Mouse (Mus musculus) neural tube, embryonic 12.5 days (tissue): ENCODE results near the gene E330017A01Rik. TPM values are rescaled to one million over a fixed set of nuclear protein-coding genes. Genes with fewer than 3 reads are reported as not detected.

ENCODE experiments used
- ATAC-seq: fragments of 200-750 bp; cut with Nextera tagmentation; 2 replicates; pipeline ENCODE4 v1.8.0; 2017; ENCODE audit warnings: low read depth, mild to moderate bottlenecking, moderate TSS enrichment, moderate library complexity; ENCODE audit not compliant: low FRiP score
- H3K27ac ChIP-seq: fragments of 300-500 bp; sonication (generic); 2 replicates; pipeline ENCODE4 v1.5.1; 2016
- H3K27me3 ChIP-seq: fragments of 300-500 bp; sonication (generic); replicated peaks from 2 replicates; pipeline ENCODE4 v1.6.1; 2016; ENCODE audit warnings: mild to moderate bottlenecking
- H3K36me3 ChIP-seq: fragments of 300-500 bp; sonication (generic); 2 replicates; pipeline ENCODE4 v1.6.1; 2016; ENCODE audit warnings: mild to moderate bottlenecking
- H3K4me1 ChIP-seq: fragments of 300-500 bp; sonication (generic); 2 replicates; pipeline ENCODE4 v1.6.1; 2016
- H3K4me2 ChIP-seq: fragments of 300-500 bp; sonication (generic); replicated peaks from 2 replicates; pipeline ENCODE4 v1.6.1; 2016; ENCODE audit warnings: mild to moderate bottlenecking
- H3K4me3 ChIP-seq: fragments of 300-500 bp; sonication (generic); 2 replicates; pipeline ENCODE4 v1.5.1; 2016
- H3K9ac ChIP-seq: fragments of 300-500 bp; sonication (generic); 2 replicates; pipeline ENCODE4 v1.6.1; 2016; ENCODE audit warnings: mild to moderate bottlenecking
- H3K9me3 ChIP-seq: fragments of 300-500 bp; sonication (generic); 2 replicates; pipeline ENCODE4 v1.6.1; 2016; ENCODE audit warnings: mild to moderate bottlenecking
- WGBS: fragments of 180-500 bp; shearing (Covaris S2); methylation state at CpG from one replicate; pipeline ENCODE4 v1.1.7; 2016; 5-methylcytosine and 5-hydroxymethylcytosine counted together
- polyA plus RNA-seq: library from polyadenylated mRNA; unstranded; fragments of >200 nt; fragmentation: Nextera tagmentation; extraction: Ambion mirVana; gene quantifications from 2 replicates; pipeline ENCODE4 v1.2.1, GENCODE M21; 2016

E330017A01Rik gene
- polyA plus RNA-seq, 1 experiment from 2014 or later = 0.18 TPM

DNA sequence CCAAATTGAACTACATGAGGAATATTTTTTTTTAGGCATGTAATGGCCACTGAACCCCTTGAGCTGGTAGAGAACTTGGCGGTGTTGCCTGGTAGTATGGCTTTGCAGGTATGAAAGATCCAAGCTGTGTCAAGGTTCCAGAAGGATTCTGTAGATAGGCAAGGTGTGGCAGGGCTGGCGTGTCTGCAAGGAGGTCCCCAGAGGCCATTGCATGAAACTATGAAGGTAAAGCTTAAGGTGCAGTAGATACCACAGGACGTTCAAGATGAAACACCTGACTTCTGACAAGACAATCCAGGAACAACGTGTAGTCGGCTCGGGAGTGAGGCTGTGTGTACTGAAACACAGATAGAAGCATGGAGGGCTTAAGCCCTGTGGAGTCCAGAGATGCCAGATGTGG, 20.1 kb upstream of the E330017A01Rik start:
- no peak overlapping the region for H3K9ac ChIP-seq
- WGBS = 87% methylated on average over 6 of the region's 6 CpGs
- no peaks in the 10 kb centered on the region for H3K4me1 ChIP-seq
- H3K27me3 ChIP-seq = no peaks in the 10 kb centered on the region
- ATAC-seq = no peak
- H3K36me3 ChIP-seq = no peaks in the 10 kb centered on the region
- no peak overlapping the region for H3K4me2 ChIP-seq
- H3K27ac ChIP-seq = no peak overlapping the region
- H3K9me3 ChIP-seq = no peaks in the 10 kb centered on the region
- no peak overlapping the region for H3K4me3 ChIP-seq

DNA sequence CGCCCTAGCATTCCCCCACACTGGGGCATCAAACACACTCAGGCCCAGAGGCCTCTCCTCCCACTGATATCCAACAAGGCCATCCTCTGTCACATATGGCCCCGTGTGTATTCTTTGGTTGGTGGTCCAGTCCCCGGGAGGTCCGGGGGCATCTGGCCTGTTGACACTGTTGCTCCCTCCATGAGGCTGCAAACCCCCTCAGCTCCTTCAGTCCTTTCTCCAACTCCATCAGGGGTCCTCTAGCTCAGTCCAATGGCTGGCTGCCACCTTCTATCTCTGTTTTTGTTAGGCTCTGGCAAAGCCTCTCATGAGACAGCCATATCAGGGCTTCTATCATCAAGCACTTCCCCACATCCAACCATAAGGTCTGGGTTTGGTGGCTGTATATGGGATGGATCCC, 18.0 kb upstream of the E330017A01Rik start:
- Histone ChIP-seq H3K4me3 (no peak overlapping the region), H3K4me1 (no peaks in the 10 kb centered on the region), H3K36me3 (no peaks in the 10 kb centered on the region), H3K9ac (no peak overlapping the region), H3K9me3 (no peaks in the 10 kb centered on the region), H3K4me2 (no peak overlapping the region), H3K27me3 (no peaks in the 10 kb centered on the region), H3K27ac (no peak overlapping the region)
- WGBS = 83% methylated on average over 4 of the region's 4 CpGs
- no peak for ATAC-seq

- H3K27me3 ChIP-seq = no peaks in the 10 kb centered on the region
- no peaks in the 10 kb centered on the region for H3K4me1 ChIP-seq
- H3K4me3 ChIP-seq = no peak overlapping the region
- no peak overlapping the region for H3K4me2 ChIP-seq
- H3K9me3 ChIP-seq = no peaks in the 10 kb centered on the region
- ATAC-seq = no peak
- H3K27ac ChIP-seq = no peak overlapping the region
- H3K36me3 ChIP-seq = no peaks in the 10 kb centered on the region
- no peak overlapping the region for H3K9ac ChIP-seq
Measured at GRCm38 (mm10) chr16:58655751-58656150, 17.2 kb upstream of the E330017A01Rik start.

GRCm38 (mm10) chr16:58649979-58650378, 11.4 kb upstream of the E330017A01Rik start:
- no peaks in the 10 kb centered on the region for H3K9me3 ChIP-seq

DNA sequence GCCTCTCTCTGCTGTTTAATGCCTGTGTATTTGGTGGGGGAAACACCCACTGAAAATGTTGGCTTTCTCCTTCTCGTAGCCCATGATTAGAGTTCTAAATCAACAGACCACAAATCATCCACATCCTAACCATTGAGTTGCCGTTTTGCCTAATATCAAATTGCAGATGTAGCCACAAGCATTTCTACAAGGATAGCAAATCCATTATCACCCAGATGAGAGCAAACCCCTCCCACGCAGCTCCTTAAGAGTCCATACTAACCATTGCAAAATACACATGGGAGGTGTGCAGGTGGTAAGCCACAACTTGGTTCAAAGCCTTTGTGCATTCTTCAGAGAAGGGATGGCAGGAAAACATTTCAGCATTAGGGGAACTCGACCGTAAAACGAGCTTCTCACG, 523 bp downstream of the E330017A01Rik start:
- Histone ChIP-seq H3K4me1 (no peaks in the 10 kb centered on the region), H3K4me2 (no peak overlapping the region), H3K4me3 (no peak overlapping the region), H3K36me3 (no peaks in the 10 kb centered on the region), H3K9me3 (no peaks in the 10 kb centered on the region), H3K9ac (no peak overlapping the region), H3K27ac (no peak overlapping the region), H3K27me3 (no peaks in the 10 kb centered on the region)
- no peak for ATAC-seq
- 85% methylated on average over 7 of the region's 7 CpGs for WGBS

More at GRCm38 (mm10) chr16:58649979-58650378, 11.4 kb upstream of the E330017A01Rik start:
- 95% methylated on average over 10 of the region's 10 CpGs for WGBS
- Histone ChIP-seq H3K27ac (no peak overlapping the region), H3K4me2 (no peak overlapping the region), H3K36me3 (no peaks in the 10 kb centered on the region), H3K9ac (no peak overlapping the region), H3K4me1 (no peaks in the 10 kb centered on the region), H3K27me3 (no peaks in the 10 kb centered on the region), H3K4me3 (no peak overlapping the region)
- no peak for ATAC-seq

GRCm38 (mm10) chr16:58637448-58637847, 1.1 kb downstream of the E330017A01Rik start:
- no peaks in the 10 kb centered on the region for H3K27me3 ChIP-seq
- ATAC-seq = no peak
- no peaks in the 10 kb centered on the region for H3K4me1 ChIP-seq
- no peaks in the 10 kb centered on the region for H3K9me3 ChIP-seq
- WGBS = 78% methylated on average over 4 of the region's 4 CpGs
- no peaks in the 10 kb centered on the region for H3K36me3 ChIP-seq
- no peak overlapping the region for H3K27ac ChIP-seq
- no peak overlapping the region for H3K4me3 ChIP-seq
- no peak overlapping the region for H3K9ac ChIP-seq
- H3K4me2 ChIP-seq = no peak overlapping the region

GRCm38 (mm10) chr16:58635866-58636265, 2.7 kb downstream of the E330017A01Rik start:
- H3K36me3 ChIP-seq = no peaks in the 10 kb centered on the region
- ATAC-seq = no peak
- no peak overlapping the region for H3K4me2 ChIP-seq
- no peak overlapping the region for H3K27ac ChIP-seq
- no peaks in the 10 kb centered on the region for H3K27me3 ChIP-seq
- no peaks in the 10 kb centered on the region for H3K4me1 ChIP-seq
- no peak overlapping the region for H3K4me3 ChIP-seq
- no peaks in the 10 kb centered on the region for H3K9me3 ChIP-seq
- no peak overlapping the region for H3K9ac ChIP-seq
- WGBS = 52% methylated on average over 2 of the region's 2 CpGs

GRCm38 (mm10) chr16:58629736-58630135, 8.8 kb downstream of the E330017A01Rik start:
- Histone ChIP-seq H3K9me3 (no peaks in the 10 kb centered on the region), H3K27me3 (no peaks in the 10 kb centered on the region), H3K4me3 (no peak overlapping the region), H3K9ac (no peak overlapping the region), H3K4me2 (no peak overlapping the region), H3K36me3 (no peaks in the 10 kb centered on the region), H3K27ac (no peak overlapping the region), H3K4me1 (no peaks in the 10 kb centered on the region)
- no peak for ATAC-seq
- 64% methylated on average over 2 of the region's 2 CpGs for WGBS

DNA sequence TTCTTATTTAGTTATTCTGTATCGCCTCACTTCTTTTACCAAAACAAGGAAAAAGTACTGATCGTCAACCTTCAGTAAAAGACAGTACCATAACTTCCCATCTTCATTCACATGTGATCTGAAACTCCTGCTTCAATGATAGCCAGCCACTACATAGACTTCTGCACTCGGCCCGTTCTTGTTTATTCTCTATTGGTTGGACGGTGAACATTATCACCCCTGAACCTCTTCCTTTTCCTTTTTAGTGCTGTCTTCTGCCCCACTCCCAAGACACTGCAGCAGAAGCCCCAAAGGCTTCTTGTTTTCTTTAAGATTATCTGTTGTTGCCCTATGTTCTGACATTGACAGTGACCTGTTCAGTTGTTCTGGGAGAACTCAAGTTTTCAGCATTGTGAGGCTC, 9.6 kb downstream of the E330017A01Rik start:
- ATAC-seq = no peak
- 93% methylated on average over 5 of the region's 5 CpGs for WGBS

DNA sequence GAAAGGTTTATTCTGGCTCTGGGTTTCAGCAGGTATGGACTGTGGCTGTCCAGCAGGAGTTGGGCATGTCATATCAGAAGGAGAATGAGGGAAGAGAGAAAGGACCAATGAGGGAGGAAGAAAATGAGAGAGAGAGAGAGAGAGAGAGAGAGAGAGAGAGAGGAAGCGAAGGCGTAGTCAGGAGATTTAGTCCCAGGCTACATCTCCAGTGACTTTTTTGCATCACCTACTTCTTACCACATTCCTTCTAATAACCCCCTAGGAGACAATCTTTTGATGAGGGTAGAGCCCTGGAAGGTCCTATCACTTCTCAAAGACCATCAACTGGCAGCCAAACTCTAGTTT, 10.2 kb downstream of the E330017A01Rik start:
- no peak for ATAC-seq
- WGBS = 100% methylated on average over 2 of the region's 2 CpGs

More for the DNA sequence above, 9.6 kb downstream of the E330017A01Rik start:
- H3K27me3 ChIP-seq = no peaks in the 10 kb centered on the region
- no peak overlapping the region for H3K27ac ChIP-seq
- no peak overlapping the region for H3K4me2 ChIP-seq
- H3K9me3 ChIP-seq = no peaks in the 10 kb centered on the region
- H3K36me3 ChIP-seq = no peaks in the 10 kb centered on the region
- H3K4me1 ChIP-seq = no peaks in the 10 kb centered on the region
- H3K9ac ChIP-seq = no peak overlapping the region
- no peak overlapping the region for H3K4me3 ChIP-seq

GRCm38 (mm10) chr16:58627597-58628335, 10.8 kb downstream of the E330017A01Rik start:
- Histone ChIP-seq H3K27me3 (no peaks in the 10 kb centered on the region), H3K4me3 (no peak overlapping the region), H3K9ac (no peak overlapping the region), H3K4me2 (no peak overlapping the region), H3K4me1 (no peaks in the 10 kb centered on the region), H3K9me3 (no peaks in the 10 kb centered on the region), H3K27ac (no peak overlapping the region), H3K36me3 (no peaks in the 10 kb centered on the region)
- 87% methylated on average over 4 of the region's 4 CpGs for WGBS
- no peak for ATAC-seq

More for the DNA sequence above, 10.2 kb downstream of the E330017A01Rik start:
- Histone ChIP-seq H3K27me3 (no peaks in the 10 kb centered on the region), H3K36me3 (no peaks in the 10 kb centered on the region), H3K9me3 (no peaks in the 10 kb centered on the region), H3K4me3 (no peak overlapping the region), H3K4me2 (no peak overlapping the region), H3K27ac (no peak overlapping the region), H3K9ac (no peak overlapping the region), H3K4me1 (no peaks in the 10 kb centered on the region)

GRCm38 (mm10) chr16:58623944-58624343, 14.6 kb downstream of the E330017A01Rik start:
- Histone ChIP-seq H3K9ac (no peak overlapping the region), H3K36me3 (no peaks in the 10 kb centered on the region), H3K27me3 (no peaks in the 10 kb centered on the region), H3K9me3 (no peaks in the 10 kb centered on the region), H3K27ac (no peak overlapping the region), H3K4me2 (no peak overlapping the region), H3K4me1 (no peaks in the 10 kb centered on the region), H3K4me3 (no peak overlapping the region)
- ATAC-seq = no peak
- 92% methylated on average over 6 of the region's 6 CpGs for WGBS

DNA sequence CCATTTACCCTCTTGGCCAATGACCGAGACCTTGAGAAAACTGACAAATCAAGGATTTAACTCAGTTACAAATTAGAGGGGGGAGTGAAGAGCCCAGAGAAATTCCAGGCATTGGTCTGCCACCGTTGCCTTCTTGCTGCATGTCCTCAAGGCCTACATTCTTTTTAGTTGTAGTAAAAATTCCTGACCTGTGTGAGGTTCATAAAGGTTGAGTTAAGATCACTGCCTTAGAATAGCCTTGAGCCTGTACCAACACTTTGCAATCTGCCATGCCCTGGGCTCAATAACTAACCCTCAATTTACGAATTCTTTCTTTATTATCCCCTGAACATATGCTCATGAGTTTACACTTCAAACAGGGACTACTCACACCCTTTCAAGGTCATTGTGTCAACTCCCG, 15.4 kb downstream of the E330017A01Rik start:
- Histone ChIP-seq H3K4me3 (no peak overlapping the region), H3K4me1 (no peaks in the 10 kb centered on the region), H3K4me2 (no peak overlapping the region), H3K36me3 (no peaks in the 10 kb centered on the region), H3K9ac (no peak overlapping the region), H3K27me3 (no peaks in the 10 kb centered on the region), H3K27ac (no peak overlapping the region), H3K9me3 (no peaks in the 10 kb centered on the region)
- WGBS = 74% methylated on average over 4 of the region's 4 CpGs
- ATAC-seq = no peak
